Mouse (Mus musculus) forebrain, embryonic 15.5 days (tissue): ENCODE measurements at regions not wholly inside any gene's neighbourhood (a gene's known extent, or its start where the extent isn't known, plus 50 kb on each side); places are given as distances from the start of the nearest gene placed in this dataset.

Source experiments
- ATAC-seq: fragments of 200-750 bp; cut with Nextera tagmentation; replicated peaks from 2 replicates; pipeline ENCODE4 v1.8.0; 2017; ENCODE audit warnings: mild to moderate bottlenecking, moderate TSS enrichment, moderate library complexity
- H3K27ac ChIP-seq: fragments of 300-500 bp; sonication (generic); replicated peaks from 2 replicates; pipeline ENCODE4 v1.5.1; 2015; ENCODE audit warnings: mild to moderate bottlenecking, inconsistent platforms
- H3K27me3 ChIP-seq: fragments of 300-500 bp; sonication (generic); 2 replicates; pipeline ENCODE4 v1.6.1; 2015; ENCODE audit warnings: inconsistent platforms
- H3K36me3 ChIP-seq: fragments of 300-500 bp; sonication (generic); 2 replicates; pipeline ENCODE4 v1.6.1; 2015; ENCODE audit warnings: mild to moderate bottlenecking, inconsistent platforms
- H3K4me1 ChIP-seq: fragments of 300-500 bp; sonication (generic); 2 replicates; pipeline ENCODE4 v1.6.1; 2015; ENCODE audit warnings: inconsistent platforms
- H3K4me2 ChIP-seq: fragments of 300-500 bp; sonication (generic); replicated peaks from 2 replicates; pipeline ENCODE4 v1.6.1; 2015; ENCODE audit warnings: mild to moderate bottlenecking, inconsistent platforms
- H3K4me3 ChIP-seq: fragments of 300-500 bp; sonication (generic); 2 replicates; pipeline ENCODE4 v1.5.1; 2015; ENCODE audit warnings: mild to moderate bottlenecking, inconsistent platforms
- H3K9ac ChIP-seq: fragments of 300-500 bp; sonication (generic); replicated peaks from 2 replicates; pipeline ENCODE4 v1.6.1; 2015; ENCODE audit warnings: mild to moderate bottlenecking, inconsistent platforms
- H3K9me3 ChIP-seq: fragments of 300-500 bp; sonication (generic); 2 replicates; pipeline ENCODE4 v1.6.1; 2016; ENCODE audit warnings: inconsistent platforms
- WGBS: fragments of 180-500 bp; shearing (Covaris S2); methylation state at CpG from one replicate; pipeline ENCODE4 v1.1.7; 2015; ENCODE audit warnings: mixed read lengths; 5-methylcytosine and 5-hydroxymethylcytosine counted together

- no peak for ATAC-seq
These were observed 68.4 kb downstream of the 4931417E11Rik start for GRCm38 (mm10) chr6:73401059-73401458.

GRCm38 (mm10) chr6:73389301-73389700, 80.2 kb downstream of the 4931417E11Rik start:
- H3K9ac ChIP-seq = no peak overlapping the region
- H3K36me3 ChIP-seq = no peaks in the 10 kb centered on the region
- no peaks in the 10 kb centered on the region for H3K9me3 ChIP-seq
- H3K4me2 ChIP-seq = no peak overlapping the region
- H3K4me1 ChIP-seq = no peaks in the 10 kb centered on the region
- H3K4me3 ChIP-seq = no peak overlapping the region
- WGBS = 76% methylated on average over 6 of the region's 6 CpGs
- ATAC-seq = no peak
- no peak overlapping the region for H3K27ac ChIP-seq
- no peaks in the 10 kb centered on the region for H3K27me3 ChIP-seq

More at GRCm38 (mm10) chr6:73401059-73401458, 68.4 kb downstream of the 4931417E11Rik start:
- Histone ChIP-seq H3K4me2 (no peak overlapping the region), H3K36me3 (no peaks in the 10 kb centered on the region), H3K9ac (no peak overlapping the region), H3K4me3 (no peak overlapping the region), H3K9me3 (no peaks in the 10 kb centered on the region), H3K27ac (no peak overlapping the region), H3K4me1 (no peaks in the 10 kb centered on the region), H3K27me3 (no peaks in the 10 kb centered on the region)
- WGBS = 88% methylated on average over 2 of the region's 2 CpGs

GRCm38 (mm10) chr6:73386261-73386660, 83.2 kb downstream of the 4931417E11Rik start:
- no peak overlapping the region for H3K27ac ChIP-seq
- H3K9ac ChIP-seq = no peak overlapping the region
- H3K36me3 ChIP-seq = no peaks in the 10 kb centered on the region
- 83% methylated on average over 3 of the region's 3 CpGs for WGBS
- H3K27me3 ChIP-seq = no peaks in the 10 kb centered on the region
- no peak for ATAC-seq
- no peaks in the 10 kb centered on the region for H3K9me3 ChIP-seq
- H3K4me2 ChIP-seq = no peak overlapping the region
- H3K4me1 ChIP-seq = no peaks in the 10 kb centered on the region
- H3K4me3 ChIP-seq = no peak overlapping the region

GRCm38 (mm10) chr6:73379825-73380224, 89.6 kb downstream of the 4931417E11Rik start:
- WGBS = 88% methylated on average over 5 of the region's 5 CpGs
- no peak for ATAC-seq
- Histone ChIP-seq H3K4me3 (no peak overlapping the region), H3K27me3 (no peaks in the 10 kb centered on the region), H3K27ac (no peak overlapping the region), H3K9ac (no peak overlapping the region), H3K36me3 (no peaks in the 10 kb centered on the region), H3K9me3 (no peaks in the 10 kb centered on the region; the same call in 1 of the 2 replicates), H3K4me1 (no peaks in the 10 kb centered on the region), H3K4me2 (no peak overlapping the region)

GRCm38 (mm10) chr6:73377884-73378283, 91.6 kb downstream of the 4931417E11Rik start:
- no peak for ATAC-seq
- H3K27ac ChIP-seq = no peak overlapping the region
- 76% methylated on average over 8 of the region's 8 CpGs for WGBS

GRCm38 (mm10) chr6:73376291-73376690, 93.2 kb downstream of the 4931417E11Rik start:
- Histone ChIP-seq H3K4me3 (no peak overlapping the region), H3K4me2 (no peak overlapping the region), H3K9ac (no peak overlapping the region), H3K36me3 (no peaks in the 10 kb centered on the region), H3K27me3 (no peaks in the 10 kb centered on the region), H3K4me1 (no peaks in the 10 kb centered on the region), H3K27ac (no peak overlapping the region), H3K9me3 (no peaks in the 10 kb centered on the region; the same call in 1 of the 2 replicates)
- 96% methylated on average over 11 of the region's 11 CpGs for WGBS
- ATAC-seq = no peak

More at GRCm38 (mm10) chr6:73377884-73378283, 91.6 kb downstream of the 4931417E11Rik start:
- Histone ChIP-seq H3K27me3 (no peaks in the 10 kb centered on the region), H3K36me3 (no peaks in the 10 kb centered on the region), H3K9me3 (no peaks in the 10 kb centered on the region; the same call in 1 of the 2 replicates), H3K4me1 (no peaks in the 10 kb centered on the region), H3K9ac (no peak overlapping the region), H3K4me2 (no peak overlapping the region), H3K4me3 (no peak overlapping the region)

GRCm38 (mm10) chr6:73372901-73373300, 96.6 kb downstream of the 4931417E11Rik start:
- no peak overlapping the region for H3K4me2 ChIP-seq
- H3K4me1 ChIP-seq = peaks cover 17% of the 10 kb centered on the region
- H3K27ac ChIP-seq = no peak overlapping the region
- no peak overlapping the region for H3K9ac ChIP-seq
- no peaks in the 10 kb centered on the region; the same call in 1 of the 2 replicates for H3K9me3 ChIP-seq
- WGBS = 71% methylated on average over 5 of the region's 5 CpGs
- no peaks in the 10 kb centered on the region for H3K36me3 ChIP-seq
- no peak for ATAC-seq
- no peak overlapping the region for H3K4me3 ChIP-seq
- H3K27me3 ChIP-seq = no peaks in the 10 kb centered on the region

GRCm38 (mm10) chr6:73371866-73372265, 97.6 kb downstream of the 4931417E11Rik start:
- no peaks in the 10 kb centered on the region for H3K36me3 ChIP-seq
- 91% methylated on average over 5 of the region's 5 CpGs for WGBS
- no peak overlapping the region for H3K4me2 ChIP-seq
- H3K9ac ChIP-seq = no peak overlapping the region
- no peak overlapping the region for H3K27ac ChIP-seq
- H3K4me3 ChIP-seq = no peak overlapping the region
- H3K9me3 ChIP-seq = no peaks in the 10 kb centered on the region; the same call in 1 of the 2 replicates
- ATAC-seq = no peak
- no peaks in the 10 kb centered on the region for H3K27me3 ChIP-seq
- peaks cover 19% of the 10 kb centered on the region for H3K4me1 ChIP-seq

- no peak overlapping the region for H3K4me2 ChIP-seq
- H3K27ac ChIP-seq = no peak overlapping the region
- H3K4me3 ChIP-seq = no peak overlapping the region
- no peaks in the 10 kb centered on the region for H3K36me3 ChIP-seq
- peaks cover 19% of the 10 kb centered on the region for H3K4me1 ChIP-seq
- ATAC-seq = no peak
- WGBS = 93% methylated on average over 4 of the region's 4 CpGs
- H3K9me3 ChIP-seq = no peaks in the 10 kb centered on the region
- no peaks in the 10 kb centered on the region for H3K27me3 ChIP-seq
- H3K9ac ChIP-seq = no peak overlapping the region
These were observed 98.6 kb downstream of the 4931417E11Rik start for GRCm38 (mm10) chr6:73370901-73371300.

- no peak overlapping the region for H3K9ac ChIP-seq
- H3K36me3 ChIP-seq = no peaks in the 10 kb centered on the region
- H3K4me1 ChIP-seq = peaks cover 19% of the 10 kb centered on the region
- H3K4me3 ChIP-seq = peak overlapping the region; percentile 17
- peak overlapping the region; percentile 33 for H3K4me2 ChIP-seq
- no peak for ATAC-seq
- H3K27ac ChIP-seq = no peak overlapping the region
- 10% methylated on average over 6 of the region's 6 CpGs for WGBS
- no peaks in the 10 kb centered on the region for H3K9me3 ChIP-seq
- no peaks in the 10 kb centered on the region for H3K27me3 ChIP-seq
These were observed 100.7 kb downstream of the 4931417E11Rik start for GRCm38 (mm10) chr6:73368836-73369141.

- Histone ChIP-seq H3K9ac (no peak overlapping the region), H3K4me2 (peak overlapping the region; percentile 33), H3K36me3 (no peaks in the 10 kb centered on the region), H3K4me3 (peak overlapping the region; percentile 17), H3K27ac (no peak overlapping the region), H3K9me3 (no peaks in the 10 kb centered on the region), H3K4me1 (peaks cover 19% of the 10 kb centered on the region), H3K27me3 (no peaks in the 10 kb centered on the region)
- peak; percentile 74 for ATAC-seq
- WGBS = 10% methylated on average over 21 of the region's 21 CpGs
These were observed 101.2 kb downstream of the 4931417E11Rik start for GRCm38 (mm10) chr6:73368047-73368835.

GRCm38 (mm10) chr6:73367616-73368015, 101.9 kb downstream of the 4931417E11Rik start:
- Histone ChIP-seq H3K27me3 (no peaks in the 10 kb centered on the region), H3K4me3 (no peak overlapping the region), H3K4me1 (peaks cover 19% of the 10 kb centered on the region), H3K9me3 (no peaks in the 10 kb centered on the region), H3K27ac (no peak overlapping the region), H3K36me3 (no peaks in the 10 kb centered on the region), H3K4me2 (peak overlapping the region; percentile 33), H3K9ac (no peak overlapping the region)
- peak; percentile 79 for ATAC-seq
- 8% methylated on average over 5 of the region's 5 CpGs for WGBS

- H3K4me3 ChIP-seq = no peak overlapping the region
- H3K9ac ChIP-seq = no peak overlapping the region
- 91% methylated on average over 2 of the region's 2 CpGs for WGBS
- H3K9me3 ChIP-seq = no peaks in the 10 kb centered on the region
- ATAC-seq = no peak
- H3K4me1 ChIP-seq = peaks cover 19% of the 10 kb centered on the region
- no peak overlapping the region for H3K27ac ChIP-seq
- H3K36me3 ChIP-seq = no peaks in the 10 kb centered on the region
- H3K4me2 ChIP-seq = no peak overlapping the region
- no peaks in the 10 kb centered on the region for H3K27me3 ChIP-seq
These were observed 102.8 kb downstream of the 4931417E11Rik start for GRCm38 (mm10) chr6:73366626-73367025.
